Mouse (Mus musculus): Measurements from ENCODE around the gene Gm10392. TPM values are rescaled to one million over a fixed set of nuclear protein-coding genes. Genes with fewer than 3 reads are reported as not detected.

The Gm10392 gene
- total and polyA plus RNA-seq, 2 experiments from 2014 or later, result not detected

GRCm38 (mm10) chr11:77505291-77505980 lies 13.6 kb downstream of the Gm10392 start:
- H3K9me3 ChIP-seq (ENCODE audit: low read length), result no peaks in the 10 kb centered on the region
- WGBS, result 89% methylated on average over 22 of the region's 22 CpGs
- ATAC-seq (ENCODE audit: low FRiP score) (no peak), DNase-seq (ENCODE audit: low spot score) (no peak)
- peaks cover 59% of the 10 kb centered on the region for H3K36me3 ChIP-seq (ENCODE audit: insufficient read depth, low read length)
- no peak overlapping the region for H3K4me2 ChIP-seq (ENCODE audit: low read depth, low read length, poor library complexity, severe bottlenecking)
- no peaks in the 10 kb centered on the region for H3K27me3 ChIP-seq (ENCODE audit: insufficient read depth, low read length)
- H3K27ac ChIP-seq (ENCODE audit: low read depth, low read length), result no peak overlapping the region
- H3K4me1 ChIP-seq (ENCODE audit: insufficient read depth, low read length), result peaks cover 3% of the 10 kb centered on the region; the same call in 1 of the 2 replicates
- no peak overlapping the region for H3K4me3 ChIP-seq (ENCODE audit: low read depth, low read length)
- H3K9ac ChIP-seq (replicated peaks; ENCODE audit: low read length, poor library complexity, severe bottlenecking), result no peak overlapping the region
- TF ChIP-seq CTCF (IDR thresholded peaks at IDR 0.05), result no peak

- peaks cover 69% of the 10 kb centered on the region for H3K36me3 ChIP-seq (ENCODE audit: insufficient read depth, low read length)
- no peak for ATAC-seq (ENCODE audit: low FRiP score)
Observed at GRCm38 (mm10) chr11:77504377-77504776, 14.6 kb downstream of the Gm10392 start.

GRCm38 (mm10) chr11:77503511-77503910 lies 15.5 kb downstream of the Gm10392 start:
- Histone ChIP-seq H3K9me3 (ENCODE audit: low read length) (no peaks in the 10 kb centered on the region), H3K9ac (replicated peaks; ENCODE audit: low read length, poor library complexity, severe bottlenecking) (no peak overlapping the region), H3K36me3 (ENCODE audit: insufficient read depth, low read length) (peaks cover 72% of the 10 kb centered on the region), H3K4me2 (ENCODE audit: low read depth, low read length, poor library complexity, severe bottlenecking) (no peak overlapping the region), H3K27me3 (ENCODE audit: insufficient read depth, low read length) (no peaks in the 10 kb centered on the region), H3K4me3 (ENCODE audit: low read depth, low read length) (no peak overlapping the region), H3K4me1 (ENCODE audit: insufficient read depth, low read length) (peaks cover 3% of the 10 kb centered on the region; the same call in 1 of the 2 replicates), H3K27ac (ENCODE audit: low read depth, low read length) (no peak overlapping the region)
- 65% methylated on average over 3 of the region's 3 CpGs for WGBS
- ATAC-seq (ENCODE audit: low FRiP score) (no peak), DNase-seq (ENCODE audit: low spot score) (no peak)
- TF ChIP-seq CTCF (IDR thresholded peaks at IDR 0.05), result no peak

More at GRCm38 (mm10) chr11:77504377-77504776, 14.6 kb downstream of the Gm10392 start:
- no peak for DNase-seq (ENCODE audit: low spot score)
- Histone ChIP-seq H3K9me3 (ENCODE audit: low read length) (no peaks in the 10 kb centered on the region), H3K27ac (ENCODE audit: low read depth, low read length) (no peak overlapping the region), H3K4me1 (ENCODE audit: insufficient read depth, low read length) (peaks cover 3% of the 10 kb centered on the region; the same call in 1 of the 2 replicates), H3K4me3 (ENCODE audit: low read depth, low read length) (no peak overlapping the region), H3K27me3 (ENCODE audit: insufficient read depth, low read length) (no peaks in the 10 kb centered on the region), H3K4me2 (ENCODE audit: low read depth, low read length, poor library complexity, severe bottlenecking) (no peak overlapping the region), H3K9ac (replicated peaks; ENCODE audit: low read length, poor library complexity, severe bottlenecking) (no peak overlapping the region)
- 96% methylated on average over 19 of the region's 19 CpGs for WGBS
- TF ChIP-seq CTCF (IDR thresholded peaks at IDR 0.05), result no peak

GRCm38 (mm10) chr11:77502481-77502880 lies 16.5 kb downstream of the Gm10392 start:
- Histone ChIP-seq H3K27ac (ENCODE audit: low read depth, low read length) (no peak overlapping the region), H3K4me3 (ENCODE audit: low read depth, low read length) (no peak overlapping the region), H3K9me3 (ENCODE audit: low read length) (no peaks in the 10 kb centered on the region), H3K9ac (replicated peaks; ENCODE audit: low read length, poor library complexity, severe bottlenecking) (no peak overlapping the region), H3K36me3 (ENCODE audit: insufficient read depth, low read length) (peaks cover 72% of the 10 kb centered on the region), H3K4me2 (ENCODE audit: low read depth, low read length, poor library complexity, severe bottlenecking) (no peak overlapping the region), H3K27me3 (ENCODE audit: insufficient read depth, low read length) (no peaks in the 10 kb centered on the region), H3K4me1 (ENCODE audit: insufficient read depth, low read length) (no peaks in the 10 kb centered on the region)
- no peak for DNase-seq (ENCODE audit: low spot score)
- no peak for ATAC-seq (ENCODE audit: low FRiP score)
- no peak for TF ChIP-seq CTCF (IDR thresholded peaks at IDR 0.05)
- WGBS, result 87% methylated on average over 6 of the region's 6 CpGs

- 91% methylated on average over 4 of the region's 4 CpGs for whole genome bisulfite sequencing
- DNase-seq (ENCODE audit: low spot score) (no peak), ATAC-seq (ENCODE audit: low FRiP score) (no peak)
- no peak for TF ChIP-seq CTCF (IDR thresholded peaks at IDR 0.05)
- H3K27me3 ChIP-seq (ENCODE audit: insufficient read depth, low read length), result no peaks in the 10 kb centered on the region
- no peak overlapping the region for H3K9ac ChIP-seq (replicated peaks; ENCODE audit: low read length, poor library complexity, severe bottlenecking)
- no peak overlapping the region for H3K4me2 ChIP-seq (ENCODE audit: low read depth, low read length, poor library complexity, severe bottlenecking)
- H3K4me3 ChIP-seq (ENCODE audit: low read depth, low read length), result no peak overlapping the region
- H3K4me1 ChIP-seq (ENCODE audit: insufficient read depth, low read length), result no peaks in the 10 kb centered on the region
- H3K27ac ChIP-seq (ENCODE audit: low read depth, low read length), result no peak overlapping the region
- H3K36me3 ChIP-seq (ENCODE audit: insufficient read depth, low read length), result peaks cover 67% of the 10 kb centered on the region
- no peaks in the 10 kb centered on the region for H3K9me3 ChIP-seq (ENCODE audit: low read length)
Observed at GRCm38 (mm10) chr11:77501971-77502370, 17.0 kb downstream of the Gm10392 start.

GRCm38 (mm10) chr11:77501392-77501791 lies 17.6 kb downstream of the Gm10392 start:
- ATAC-seq (ENCODE audit: low FRiP score) (no peak), DNase-seq (ENCODE audit: low spot score) (peak; percentile 88)
- H3K36me3 ChIP-seq (ENCODE audit: insufficient read depth, low read length), result peaks cover 62% of the 10 kb centered on the region
- H3K4me1 ChIP-seq (ENCODE audit: insufficient read depth, low read length), result no peaks in the 10 kb centered on the region
- TF ChIP-seq CTCF (IDR thresholded peaks at IDR 0.05), result peak; percentile 88
- H3K27me3 ChIP-seq (ENCODE audit: insufficient read depth, low read length), result no peaks in the 10 kb centered on the region
- no peak overlapping the region for H3K9ac ChIP-seq (replicated peaks; ENCODE audit: low read length, poor library complexity, severe bottlenecking)
- H3K27ac ChIP-seq (ENCODE audit: low read depth, low read length), result peak overlapping the region; percentile 48; the same call in 1 of the 2 replicates
- no peak overlapping the region for H3K4me3 ChIP-seq (ENCODE audit: low read depth, low read length)
- H3K9me3 ChIP-seq (ENCODE audit: low read length), result no peaks in the 10 kb centered on the region
- H3K4me2 ChIP-seq (ENCODE audit: low read depth, low read length, poor library complexity, severe bottlenecking), result no peak overlapping the region
- WGBS, result 22% methylated on average over 5 of the region's 5 CpGs

Measured in midbrain, postnatal 0 days (tissue).